Mouse (Mus musculus) kidney, embryonic 16.5 days (tissue): ENCODE measurements at regions not wholly inside any gene's neighbourhood (a gene's known extent, or its start where the extent isn't known, plus 50 kb on each side); places are given as distances from the start of the nearest gene placed in this dataset.

Experiments
- ATAC-seq: fragments of 200-750 bp; cut with Nextera tagmentation; 2 replicates; pipeline ENCODE4 v1.8.0; 2017; ENCODE audit warnings: moderate TSS enrichment; ENCODE audit not compliant: low FRiP score, low TSS enrichment
- H3K27ac ChIP-seq: fragments of 300-500 bp; sonication (generic); 2 replicates; pipeline ENCODE4 v1.5.1; 2014; ENCODE audit warnings: low read length
- H3K27me3 ChIP-seq: fragments of 300-500 bp; sonication (generic); 2 replicates; pipeline ENCODE4 v1.6.1; 2014; ENCODE audit warnings: low read length, control low read depth, mixed read lengths; ENCODE audit not compliant: insufficient read depth
- H3K36me3 ChIP-seq: fragments of 300-500 bp; sonication (generic); 2 replicates; pipeline ENCODE4 v1.6.1; 2014; ENCODE audit warnings: low read length, control low read depth, mixed read lengths; ENCODE audit not compliant: insufficient read depth
- H3K4me1 ChIP-seq: fragments of 300-500 bp; sonication (generic); 2 replicates; pipeline ENCODE4 v1.6.1; 2014; ENCODE audit warnings: low read length, control low read depth, mixed read lengths; ENCODE audit not compliant: insufficient read depth
- H3K4me2 ChIP-seq: fragments of 300-500 bp; sonication (generic); replicated peaks from 2 replicates; pipeline ENCODE4 v1.6.1; 2014; ENCODE audit warnings: low read depth, low read length
- H3K4me3 ChIP-seq: fragments of 300-500 bp; sonication (generic); 2 replicates; pipeline ENCODE4 v1.5.1; 2014; ENCODE audit warnings: mild to moderate bottlenecking, low read length
- H3K9ac ChIP-seq: fragments of 300-500 bp; sonication (generic); replicated peaks from 2 replicates; pipeline ENCODE4 v1.6.1; 2014; ENCODE audit warnings: low read length
- H3K9me3 ChIP-seq: fragments of 300-500 bp; sonication (generic); 2 replicates; pipeline ENCODE4 v1.6.1; 2016; ENCODE audit warnings: low read length, control low read depth
- WGBS: fragments of 180-500 bp; shearing (Covaris S2); extraction: QIAGEN DNeasy Blood & Tissue Kit; methylation state at CpG from one replicate; pipeline ENCODE4 v1.1.7; 2014; 5-methylcytosine and 5-hydroxymethylcytosine counted together

- H3K4me2 ChIP-seq, result no peak overlapping the region
- no peaks in the 10 kb centered on the region for H3K9me3 ChIP-seq
- no peak overlapping the region for H3K27ac ChIP-seq
- H3K27me3 ChIP-seq, result no peaks in the 10 kb centered on the region
- H3K36me3 ChIP-seq, result no peaks in the 10 kb centered on the region
- 71% methylated on average over 4 of the region's 4 CpGs for WGBS
- no peak overlapping the region for H3K9ac ChIP-seq
- H3K4me3 ChIP-seq, result no peak overlapping the region
- no peak for ATAC-seq
- H3K4me1 ChIP-seq, result no peaks in the 10 kb centered on the region
Observed at GRCm38 (mm10) chr3:29890764-29891163, 657.0 kb downstream of the Mecom start.

GRCm38 (mm10) chr3:29890286-29890685 lies 657.5 kb downstream of the Mecom start:
- no peaks in the 10 kb centered on the region for H3K9me3 ChIP-seq
- ATAC-seq, result no peak
- 76% methylated on average over 1 of the region's 1 CpGs for WGBS

GRCm38 (mm10) chr3:29889638-29890037 lies 658.2 kb downstream of the Mecom start:
- Histone ChIP-seq H3K4me3 (no peak overlapping the region), H3K27me3 (no peaks in the 10 kb centered on the region), H3K4me2 (no peak overlapping the region), H3K9ac (no peak overlapping the region), H3K36me3 (no peaks in the 10 kb centered on the region), H3K9me3 (no peaks in the 10 kb centered on the region), H3K27ac (no peak overlapping the region), H3K4me1 (no peaks in the 10 kb centered on the region)
- WGBS, result 74% methylated on average over 2 of the region's 2 CpGs
- ATAC-seq, result no peak

More at GRCm38 (mm10) chr3:29890286-29890685, 657.5 kb downstream of the Mecom start:
- Histone ChIP-seq H3K4me1 (no peaks in the 10 kb centered on the region), H3K4me2 (no peak overlapping the region), H3K27ac (no peak overlapping the region), H3K9ac (no peak overlapping the region), H3K27me3 (no peaks in the 10 kb centered on the region), H3K4me3 (no peak overlapping the region), H3K36me3 (no peaks in the 10 kb centered on the region)

- Histone ChIP-seq H3K9me3 (no peaks in the 10 kb centered on the region), H3K9ac (no peak overlapping the region), H3K4me2 (no peak overlapping the region), H3K27me3 (no peaks in the 10 kb centered on the region), H3K36me3 (no peaks in the 10 kb centered on the region), H3K27ac (no peak overlapping the region), H3K4me3 (no peak overlapping the region), H3K4me1 (no peaks in the 10 kb centered on the region)
- WGBS, result 52% methylated on average over 3 of the region's 3 CpGs
- ATAC-seq, result no peak
Observed at GRCm38 (mm10) chr3:29879966-29880365, 667.8 kb downstream of the Mecom start.

GRCm38 (mm10) chr3:29875768-29876167 lies 672.0 kb downstream of the Mecom start:
- H3K36me3 ChIP-seq, result no peaks in the 10 kb centered on the region
- no peak overlapping the region for H3K4me3 ChIP-seq
- H3K27ac ChIP-seq, result no peak overlapping the region
- no peak overlapping the region for H3K4me2 ChIP-seq
- no peaks in the 10 kb centered on the region for H3K9me3 ChIP-seq
- no peak for ATAC-seq
- no peaks in the 10 kb centered on the region for H3K27me3 ChIP-seq
- WGBS, result 76% methylated on average over 5 of the region's 5 CpGs
- H3K9ac ChIP-seq, result no peak overlapping the region
- H3K4me1 ChIP-seq, result no peaks in the 10 kb centered on the region

GRCm38 (mm10) chr3:29862437-29862836 lies 685.4 kb downstream of the Mecom start:
- WGBS, result 81% methylated on average over 4 of the region's 4 CpGs
- H3K9ac ChIP-seq, result no peak overlapping the region
- no peaks in the 10 kb centered on the region for H3K27me3 ChIP-seq
- no peak for ATAC-seq
- no peaks in the 10 kb centered on the region for H3K4me1 ChIP-seq
- H3K9me3 ChIP-seq, result no peaks in the 10 kb centered on the region
- no peak overlapping the region for H3K4me2 ChIP-seq
- no peak overlapping the region for H3K27ac ChIP-seq
- no peaks in the 10 kb centered on the region for H3K36me3 ChIP-seq
- no peak overlapping the region for H3K4me3 ChIP-seq

- Histone ChIP-seq H3K27ac (no peak overlapping the region), H3K4me3 (no peak overlapping the region), H3K4me2 (no peak overlapping the region), H3K36me3 (no peaks in the 10 kb centered on the region), H3K9me3 (no peaks in the 10 kb centered on the region), H3K27me3 (no peaks in the 10 kb centered on the region), H3K4me1 (no peaks in the 10 kb centered on the region), H3K9ac (no peak overlapping the region)
- ATAC-seq, result peak; percentile 42; the same call in 1 of the 2 replicates
- WGBS, result 55% methylated on average over 3 of the region's 3 CpGs
Observed at GRCm38 (mm10) chr3:29852465-29852864, 695.3 kb downstream of the Mecom start.

GRCm38 (mm10) chr3:29835432-29835831 lies 712.4 kb downstream of the Mecom start:
- no peaks in the 10 kb centered on the region for H3K36me3 ChIP-seq
- H3K4me3 ChIP-seq, result no peak overlapping the region
- no peaks in the 10 kb centered on the region for H3K9me3 ChIP-seq
- no peak overlapping the region for H3K27ac ChIP-seq
- H3K9ac ChIP-seq, result no peak overlapping the region
- H3K4me1 ChIP-seq, result 0 out of 2 replicates have a peak, but pooled peaks cover 2% of the 10 kb centered on the region
- H3K4me2 ChIP-seq, result no peak overlapping the region
- 76% methylated on average over 4 of the region's 4 CpGs for WGBS
- H3K27me3 ChIP-seq, result no peaks in the 10 kb centered on the region
- no peak for ATAC-seq

GRCm38 (mm10) chr3:29834884-29835283 lies 712.9 kb downstream of the Mecom start:
- Histone ChIP-seq H3K27ac (no peak overlapping the region), H3K4me2 (no peak overlapping the region), H3K36me3 (no peaks in the 10 kb centered on the region), H3K9ac (no peak overlapping the region), H3K4me1 (0 out of 2 replicates have a peak, but pooled peaks cover 2% of the 10 kb centered on the region), H3K27me3 (no peaks in the 10 kb centered on the region), H3K9me3 (no peaks in the 10 kb centered on the region), H3K4me3 (no peak overlapping the region)
- WGBS, result 71% methylated on average over 2 of the region's 2 CpGs
- no peak for ATAC-seq

GRCm38 (mm10) chr3:29831346-29831745 lies 716.5 kb downstream of the Mecom start:
- H3K27ac ChIP-seq, result no peak overlapping the region
- H3K9ac ChIP-seq, result no peak overlapping the region
- H3K36me3 ChIP-seq, result no peaks in the 10 kb centered on the region
- WGBS, result 65% methylated on average over 1 of the region's 1 CpGs
- H3K4me2 ChIP-seq, result no peak overlapping the region
- no peaks in the 10 kb centered on the region for H3K27me3 ChIP-seq
- H3K4me1 ChIP-seq, result 0 out of 2 replicates have a peak, but pooled peaks cover 2% of the 10 kb centered on the region
- no peak for ATAC-seq
- no peak overlapping the region for H3K4me3 ChIP-seq
- H3K9me3 ChIP-seq, result no peaks in the 10 kb centered on the region
